Mouse (Mus musculus) embryonic fibroblast, embryonic 13.5 days (primary cell): ENCODE results near the gene Olfr1094. TPM values are rescaled to one million over a fixed set of nuclear protein-coding genes. Genes with fewer than 3 reads are reported as not detected.

ENCODE experiments used
- H3K27ac ChIP-seq: 2 replicates; pipeline ENCODE4 v1.5.1; 2012; ENCODE audit warnings: low read length, control low read depth, inconsistent platforms; ENCODE audit not compliant: insufficient read depth
- H3K4me1 ChIP-seq: 2 replicates; pipeline ENCODE4 v1.6.1; 2011; ENCODE audit warnings: low read length; ENCODE audit not compliant: control insufficient read depth, insufficient read depth
- H3K4me3 ChIP-seq: 2 replicates; pipeline ENCODE4 v1.5.1; 2011; ENCODE audit warnings: mild to moderate bottlenecking, control low read depth, low read length; ENCODE audit not compliant: insufficient read depth
- CTCF ChIP-seq: IDR thresholded peaks from 2 replicates; pipeline ENCODE4 v1.5.1; 2011; ENCODE audit warnings: mild to moderate bottlenecking, control low read depth, low read length, moderate library complexity, borderline replicate concordance; ENCODE audit not compliant: insufficient read depth
- POLR2A ChIP-seq: IDR thresholded peaks from 2 replicates; pipeline ENCODE4 v1.6.1; 2011; ENCODE audit warnings: low read depth, mild to moderate bottlenecking, control low read depth, low read length, moderate library complexity
- polyA plus RNA-seq: library from polyadenylated mRNA; stranded (reverse); fragments of >200 nt; gene quantifications from 2 replicates; pipeline ENCODE4 v1.2.4, GENCODE M21; 2011; ENCODE audit warnings: low read depth; ENCODE audit not compliant: missing spikeins, insufficient read length

Olfr1094 gene
- not detected in 2 replicates for polyA plus RNA-seq

GRCm38 (mm10) chr2:86824363-86824762, at the start of gene Olfr1094:
Olfr1094 (plus strand) TSS chr2:86824663.
- no peak within 1 kb of the TSS for H3K27ac ChIP-seq
- H3K4me1 ChIP-seq, result no peaks in the 10 kb centered on the region
- TF ChIP-seq CTCF (no peak), POLR2A (no peak)
- H3K4me3 ChIP-seq, result no peak within 1 kb of the TSS

- H3K4me3 ChIP-seq, result no peak within 1 kb of the TSS
- H3K27ac ChIP-seq, result no peak within 1 kb of the TSS
- no peaks in the 10 kb centered on the region for H3K4me1 ChIP-seq
- TF ChIP-seq POLR2A, result no peak
- no peak for TF ChIP-seq CTCF
Measured at GRCm38 (mm10) chr2:86782179-86782578, 42.3 kb upstream of the Olfr1094 start, which contains the start of gene Olfr1093. Olfr1093 (plus strand) TSS chr2:86782479.

GRCm38 (mm10) chr2:86809918-86810317, 14.5 kb upstream of the Olfr1094 start, which contains the start of gene Olfr141:
Olfr141 (minus strand) TSS chr2:86810018.
- no peak for TF ChIP-seq POLR2A
- no peak for TF ChIP-seq CTCF
- Histone ChIP-seq H3K4me3 (no peak within 1 kb of the TSS), H3K4me1 (no peaks in the 10 kb centered on the region), H3K27ac (no peak within 1 kb of the TSS)

GRCm38 (mm10) chr2:86851596-86851995, 27.1 kb downstream of the Olfr1094 start, which contains the start of gene Olfr1095:
Olfr1095 (minus strand) TSS chr2:86851696.
- Histone ChIP-seq H3K27ac (no peak within 1 kb of the TSS), H3K4me3 (no peak within 1 kb of the TSS), H3K4me1 (no peaks in the 10 kb centered on the region)
- no peak for TF ChIP-seq CTCF
- TF ChIP-seq POLR2A, result no peak

GRCm38 (mm10) chr2:86874702-86875101, 50.2 kb downstream of the Olfr1094 start, which contains the start of gene Gm13723:
Gm13723 (minus strand) TSS chr2:86874802.
- Histone ChIP-seq H3K27ac (no peak within 1 kb of the TSS), H3K4me3 (no peak within 1 kb of the TSS), H3K4me1 (no peaks in the 10 kb centered on the region)
- TF ChIP-seq POLR2A (no peak), CTCF (no peak)

Other genes with a start within 250 kb of the Olfr1094 start
- not detected in 2 replicates for gene Olfr1082, start 225.7 kb upstream of the Olfr1094 start, polyA plus RNA-seq
- not detected in 2 replicates for gene Olfr1084, start 184.9 kb upstream of the Olfr1094 start, polyA plus RNA-seq
- not detected in 2 replicates for gene Olfr1085, start 162.6 kb upstream of the Olfr1094 start, polyA plus RNA-seq
- not detected in 2 replicates for gene Olfr1086, start 144.6 kb upstream of the Olfr1094 start, polyA plus RNA-seq
- not detected in 2 replicates for gene Olfr1087, start 126.3 kb upstream of the Olfr1094 start, polyA plus RNA-seq
- gene Olfr1089, start 91.0 kb upstream of the Olfr1094 start, polyA plus RNA-seq, result not detected in 2 replicates
- not detected in 2 replicates for gene Olfr1090, start 65.7 kb upstream of the Olfr1094 start, polyA plus RNA-seq
- gene Olfr1093, start 42.2 kb upstream of the Olfr1094 start, polyA plus RNA-seq, result not detected in 2 replicates
- not detected in 2 replicates for gene Olfr141, start 14.6 kb upstream of the Olfr1094 start, polyA plus RNA-seq
- not detected in 2 replicates for gene Olfr1095, start 27.0 kb downstream of the Olfr1094 start, polyA plus RNA-seq
- gene Gm13723, start 50.1 kb downstream of the Olfr1094 start, polyA plus RNA-seq, result not detected in 2 replicates
- not detected in 2 replicates for gene Olfr1097, start 67.6 kb downstream of the Olfr1094 start, polyA plus RNA-seq
- not detected in 2 replicates for gene Olfr1098, start 99.9 kb downstream of the Olfr1094 start, polyA plus RNA-seq
- gene Olfr1099, start 136.0 kb downstream of the Olfr1094 start, polyA plus RNA-seq, result not detected in 2 replicates
- gene Olfr1100, start 155.3 kb downstream of the Olfr1094 start, polyA plus RNA-seq, result not detected in 2 replicates
- not detected in 2 replicates for gene Olfr1101, start 166.6 kb downstream of the Olfr1094 start, polyA plus RNA-seq
- gene Olfr1102, start 173.7 kb downstream of the Olfr1094 start, polyA plus RNA-seq, result not detected in 2 replicates
- not detected in 2 replicates for gene Olfr1104, start 202.4 kb downstream of the Olfr1094 start, polyA plus RNA-seq
- gene Olfr1105, start 211.9 kb downstream of the Olfr1094 start, polyA plus RNA-seq, result not detected in 2 replicates
- gene Olfr1106, start 227.6 kb downstream of the Olfr1094 start, polyA plus RNA-seq, result not detected in 2 replicates